Mouse (Mus musculus): Measurements from ENCODE around the gene Col27a1.

GRCm38 (mm10) chr4:63359861-63360260 lies 146.1 kb downstream of the Col27a1 start:
- TF ChIP-seq CTCF (IDR thresholded peaks at IDR 0.05; ENCODE audit: low read depth, low read length) (no peak), POLR2A (IDR thresholded peaks at IDR 0.05; ENCODE audit: borderline replicate concordance, low read depth, low read length) (no peak)
